Mouse (Mus musculus): ENCODE data around the gene Rhox7a. TPM values are rescaled to one million over a fixed set of nuclear protein-coding genes. Genes with fewer than 3 reads are reported as not detected.
A peak's percentile ranks its signal among the peaks of the same experiment; 100 is the strongest.
"Not testable (repeated sequence)": the region's sequence is repeated elsewhere in the genome, so short reads cannot be mapped to it uniquely, and the experiment has no call there.

Rhox7a gene
- total RNA-seq (2021), result not detected
- long read RNA-seq, result 0 reads

- not testable (repeated sequence) for DNase-seq (ENCODE audit: low spot score in 2 of 2)
These were observed at the start of gene Rhox7a for GRCm38 (mm10) chrX:37831386-37831785. Gene Rhox7a (plus strand): TSS chrX:37831686.

GRCm38 (mm10) chrX:37807286-37808080 is 24.0 kb upstream of the Rhox7a start:
- no peak for DNase-seq (ENCODE audit: low spot score in 2 of 2)

GRCm38 (mm10) chrX:37809396-37809795 is 22.1 kb upstream of the Rhox7a start:
- no peak for DNase-seq (ENCODE audit: low spot score in 2 of 2)

- DNase-seq (ENCODE audit: low spot score in 2 of 2), result peak in 1 of 2 experiments; percentile 27
These were observed 20.3 kb upstream of the Rhox7a start for GRCm38 (mm10) chrX:37811179-37811578.

GRCm38 (mm10) chrX:37815665-37816064 is 15.8 kb upstream of the Rhox7a start:
- DNase-seq (ENCODE audit: low spot score in 2 of 2), result peak in 1 of 2 experiments; percentile 1

- DNase-seq (ENCODE audit: low spot score in 2 of 2), result not testable (repeated sequence)
These were observed 4.9 kb upstream of the Rhox7a start, which contains the start of gene Rhox6 for GRCm38 (mm10) chrX:37826610-37827009. Gene Rhox6 (plus strand): TSS chrX:37826910.

- DNase-seq (ENCODE audit: low spot score in 2 of 2), result no peak
These were observed 40.2 kb downstream of the Rhox7a start for GRCm38 (mm10) chrX:37871641-37872040.

GRCm38 (mm10) chrX:37878844-37879243 is 47.4 kb downstream of the Rhox7a start, which contains the start of gene Rhox8:
Gene Rhox8 (minus strand): TSS chrX:37878944.
- DNase-seq (ENCODE audit: low spot score in 2 of 2), result no peak

Other genes with a start within 250 kb of the Rhox7a start
- gene Rhox4f, start 224.0 kb upstream of the Rhox7a start, total RNA-seq (2021), result not detected
- not detected for gene Rhox3g, start 203.1 kb upstream of the Rhox7a start, total RNA-seq (2021)
- gene Rhox2g, start 188.2 kb upstream of the Rhox7a start, total RNA-seq (2021), result not detected
- gene Rhox4g, start 180.4 kb upstream of the Rhox7a start, total RNA-seq (2021), result not detected
- not detected for gene Rhox3h, start 162.9 kb upstream of the Rhox7a start, total RNA-seq (2021)
- not detected for gene Rhox2h, start 158.4 kb upstream of the Rhox7a start, total RNA-seq (2021)
- not detected for gene Rhox5, start 26.8 kb upstream of the Rhox7a start, total RNA-seq (2021)
- gene Rhox6, start 4.8 kb upstream of the Rhox7a start, total RNA-seq (2021), result not detected
- gene Rhox8, start 47.3 kb downstream of the Rhox7a start, total RNA-seq (2021), result not detected
- not detected for gene Rhox7b, start 65.5 kb downstream of the Rhox7a start, total RNA-seq (2021)
- not detected for gene Rhox9, start 70.1 kb downstream of the Rhox7a start, total RNA-seq (2021)
- gene Btg1-ps1, start 187.1 kb downstream of the Rhox7a start, total RNA-seq (2021), result not detected
- not detected for gene Btg1-ps2, start 211.4 kb downstream of the Rhox7a start, total RNA-seq (2021)
- gene Rhox10, start 234.8 kb downstream of the Rhox7a start, total RNA-seq (2021), result not detected